Mouse (Mus musculus) retina, postnatal 7 days (tissue): ENCODE measurements at regions not wholly inside any gene's neighbourhood (a gene's known extent, or its start where the extent isn't known, plus 50 kb on each side); places are given as distances from the start of the nearest gene placed in this dataset.

Experiments
- DNase-seq: peaks from one replicate; pipeline ENCODE4 v3.0.0-alpha.2; 2012; ENCODE audit warnings: low read depth, low spot score

DNA sequence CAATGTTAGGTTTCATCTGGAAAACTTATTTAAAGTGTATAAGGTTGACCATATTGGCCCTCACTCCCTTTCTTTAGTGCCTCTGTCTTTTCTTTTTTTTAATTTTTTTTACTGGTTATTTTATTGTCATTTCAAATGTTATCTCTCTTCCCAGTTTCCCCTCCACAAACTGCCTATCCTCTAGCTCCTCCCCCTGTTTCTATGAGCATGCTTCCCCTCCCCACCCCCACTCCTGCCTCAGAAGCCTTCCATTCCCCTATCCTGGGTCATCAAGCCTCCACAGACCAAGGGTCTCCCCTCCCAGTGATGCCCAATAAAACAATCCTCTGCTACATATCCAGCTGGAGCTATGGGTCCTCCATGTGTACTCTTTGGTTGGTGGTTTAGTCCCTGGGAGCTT is 2134.9 kb upstream of the Lrrc6 start:
- DNase-seq: no peak

DNA sequence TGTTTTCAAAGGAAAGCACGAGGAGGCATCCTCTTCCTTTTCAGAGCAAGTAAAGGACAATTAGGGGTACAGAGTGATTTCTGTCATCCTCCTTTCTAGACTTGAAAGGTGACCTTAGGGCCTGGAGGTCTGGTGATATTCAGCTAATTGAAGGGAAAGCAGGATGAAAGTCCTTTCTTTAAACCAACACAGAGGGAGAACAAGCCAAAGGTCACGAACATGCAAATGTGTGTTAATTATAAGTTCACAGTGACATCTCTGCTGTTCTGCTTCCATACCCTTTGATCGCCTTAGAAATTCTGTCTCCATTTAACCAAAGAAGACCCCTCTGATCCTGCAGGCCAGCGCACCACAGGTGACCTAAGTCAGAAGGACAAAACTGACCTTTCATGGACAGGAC is 2126.3 kb upstream of the Lrrc6 start:
- no peak for DNase-seq

DNA sequence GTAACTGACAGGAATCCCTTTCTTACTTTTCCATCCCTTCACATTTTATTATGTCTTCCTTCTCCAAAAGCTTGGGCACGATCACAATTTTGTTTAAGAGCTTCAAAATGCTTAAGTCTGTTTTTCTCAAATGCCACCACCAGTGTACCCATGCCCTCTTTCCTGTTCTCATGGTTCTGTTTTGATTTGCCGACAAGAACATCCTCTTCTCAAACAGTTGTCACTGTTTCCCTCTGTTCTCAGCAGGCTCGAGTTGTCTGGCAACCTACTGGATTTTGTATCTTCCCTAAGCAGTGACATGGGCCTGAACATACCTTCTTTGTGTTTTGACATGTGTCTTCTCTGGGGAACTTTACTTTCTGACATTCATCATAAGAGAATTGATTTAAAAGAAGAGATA is 2124.1 kb upstream of the Lrrc6 start:
- no peak for DNase-seq

DNA sequence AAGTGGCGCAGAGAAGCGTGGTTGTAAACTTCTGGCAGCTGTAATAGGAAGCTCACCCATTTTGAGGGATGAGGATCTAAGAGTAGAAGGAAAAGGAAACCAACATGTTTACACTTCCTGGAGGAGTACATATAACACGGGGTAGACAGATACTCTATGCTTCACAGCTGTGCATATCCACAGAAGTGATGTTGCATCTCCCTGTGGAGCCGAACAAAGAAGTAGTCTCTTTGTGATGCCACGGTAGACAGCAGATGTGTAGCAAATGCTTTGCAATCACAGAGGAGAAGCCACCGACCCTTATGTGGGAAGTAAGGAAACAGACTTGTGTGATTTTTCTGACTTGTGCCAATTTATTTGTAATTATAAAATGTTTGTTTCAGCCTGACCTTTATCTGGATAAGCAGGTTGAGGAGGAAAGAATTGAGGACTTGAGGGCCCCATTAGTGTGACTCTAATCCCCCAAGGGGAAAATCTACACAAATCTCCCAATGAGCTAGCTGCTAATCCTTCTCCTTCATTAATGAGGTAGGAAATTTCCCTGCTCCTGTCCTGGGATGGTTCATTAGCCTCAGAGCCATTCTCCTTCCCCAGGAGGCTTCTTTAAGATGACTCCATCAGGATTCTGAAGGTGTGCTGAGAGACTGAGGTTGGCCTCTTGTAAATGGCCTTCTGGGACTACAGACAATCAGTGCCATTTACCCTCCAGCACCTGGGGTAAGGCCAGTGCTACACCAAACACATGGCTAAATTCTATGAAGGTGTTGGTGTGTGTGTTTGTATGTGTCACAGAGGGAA is 2119.9 kb upstream of the Lrrc6 start:
- no peak for DNase-seq

DNA sequence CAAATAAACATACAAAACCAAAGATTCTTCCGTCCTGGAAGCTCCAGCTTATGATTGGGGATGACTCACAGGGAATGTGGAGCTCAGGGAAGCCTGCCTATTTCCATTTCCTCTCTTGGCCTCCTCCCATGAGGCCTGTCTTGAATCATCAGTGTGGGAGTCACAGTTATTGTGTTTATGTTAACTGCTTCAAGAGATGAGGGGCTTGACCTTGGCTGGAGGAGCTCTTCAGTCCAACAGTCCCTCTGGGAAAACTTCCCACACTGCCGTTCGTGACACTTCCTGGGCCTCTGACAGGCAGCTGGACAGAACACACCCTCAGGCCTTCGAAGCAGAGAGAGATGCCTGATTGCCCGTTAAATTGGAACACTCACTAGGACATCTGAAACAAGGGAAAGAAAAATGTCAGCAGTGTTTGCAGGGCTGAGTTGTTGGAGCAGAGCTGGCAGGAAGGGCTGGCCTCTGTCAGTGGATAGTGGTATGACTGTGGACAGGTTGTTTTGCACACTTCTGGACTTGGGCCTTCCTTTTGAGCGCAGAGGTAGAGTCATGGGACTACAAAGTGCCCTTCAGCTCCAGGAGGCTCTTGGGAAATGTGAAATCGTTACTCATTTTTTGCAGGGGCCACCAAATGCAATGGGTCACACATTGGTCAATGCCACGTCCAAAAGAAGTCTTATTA is 2105.5 kb upstream of the Lrrc6 start:
- no peak for DNase-seq

DNA sequence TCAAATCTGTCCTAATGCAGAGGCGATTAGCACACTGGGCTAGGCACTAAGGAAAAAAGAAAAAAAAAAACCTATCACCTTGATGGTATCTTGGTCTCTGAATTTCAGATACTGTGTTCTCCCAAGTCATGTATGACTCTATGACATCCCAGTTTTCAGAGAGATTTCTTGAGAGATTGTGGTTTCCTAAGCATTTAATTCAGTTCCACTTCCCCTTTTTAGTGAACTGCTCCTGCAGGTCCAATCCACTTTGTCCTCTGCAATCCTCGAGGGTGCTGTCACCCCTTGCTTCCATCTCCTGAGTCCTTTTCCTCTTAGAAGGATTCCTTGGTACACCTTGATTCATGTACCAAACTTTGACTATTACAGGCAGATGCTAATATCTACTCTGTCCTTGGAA is 2104.8 kb upstream of the Lrrc6 start:
- DNase-seq: no peak

DNA sequence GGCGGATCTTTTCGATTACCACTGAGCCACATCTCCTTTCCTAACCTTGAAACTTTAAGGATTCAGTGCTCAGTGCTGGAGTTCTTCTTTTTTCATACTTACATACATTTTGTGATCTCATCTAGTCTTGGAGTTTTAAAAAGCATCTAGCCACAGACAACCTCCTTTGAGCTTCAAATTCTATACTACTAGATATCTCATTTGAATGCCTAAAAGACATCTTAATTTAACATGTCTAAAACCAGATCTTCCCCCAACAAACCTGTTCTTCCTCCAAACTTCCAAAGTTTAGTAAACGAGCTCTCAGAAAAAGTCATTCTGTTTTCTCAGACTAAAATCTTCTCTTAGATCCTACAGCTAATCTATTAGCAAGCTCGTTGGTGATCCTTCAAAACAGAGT is 2081.5 kb upstream of the Lrrc6 start:
- DNase-seq: no peak

DNA sequence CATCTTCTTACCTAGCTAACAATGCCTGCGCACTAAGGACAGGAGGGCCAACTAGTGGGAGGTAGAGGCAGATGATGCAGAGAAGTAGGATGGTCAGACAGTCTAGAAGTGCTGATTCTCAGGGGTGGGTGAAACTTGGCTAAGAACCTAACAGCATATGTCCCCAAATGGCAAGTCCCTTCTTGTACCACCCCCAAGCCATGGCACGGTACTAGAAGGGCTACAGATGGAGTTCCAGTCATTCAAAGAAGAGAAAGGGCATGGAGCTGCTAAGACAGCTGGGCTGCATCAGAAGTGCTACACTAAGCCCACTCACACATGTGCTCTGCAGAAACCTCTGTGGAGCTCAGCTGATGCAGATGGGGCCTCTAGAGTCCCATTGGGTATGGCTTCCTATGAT is 2078.8 kb upstream of the Lrrc6 start:
- no peak for DNase-seq

DNA sequence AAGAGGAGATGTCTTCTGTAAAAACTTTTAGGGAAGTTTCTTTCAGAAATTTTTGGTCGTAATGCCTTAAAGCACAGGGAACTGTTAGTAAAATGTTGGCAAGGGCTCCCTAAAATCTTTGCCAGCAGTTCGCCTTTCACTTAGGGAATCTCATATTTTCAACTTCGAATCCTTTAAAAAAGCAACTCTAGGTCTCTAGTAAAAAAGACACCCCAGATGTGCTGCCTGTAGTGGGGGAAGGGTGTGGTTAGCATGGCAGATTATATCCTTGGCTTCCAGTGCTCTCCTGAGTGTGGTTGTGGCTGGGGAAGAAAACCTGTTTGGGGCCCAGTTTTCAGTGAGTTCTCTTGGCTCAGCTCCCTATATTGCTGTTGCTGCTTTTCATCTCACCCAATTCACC is 2059.9 kb upstream of the Lrrc6 start:
- DNase-seq: no peak

DNA sequence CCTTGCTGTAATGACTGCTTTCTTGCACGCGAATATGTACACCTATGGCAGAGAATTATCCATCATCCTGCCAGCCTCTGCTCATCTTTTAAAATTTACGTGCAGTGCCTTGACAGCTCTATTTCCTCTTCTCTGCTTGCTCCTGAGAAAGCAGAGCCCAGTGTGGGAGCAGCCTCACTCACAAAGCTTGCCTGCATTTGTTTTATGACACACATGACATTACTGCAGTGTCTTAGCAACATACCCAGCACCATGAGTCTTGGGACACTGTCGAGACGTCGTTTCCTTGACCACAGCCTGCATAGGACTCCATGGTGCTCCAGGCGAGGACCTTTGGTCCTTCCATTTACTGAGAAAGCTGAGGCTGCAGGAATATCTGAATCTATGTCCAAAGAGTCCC is 2055.4 kb upstream of the Lrrc6 start:
- DNase-seq: no peak

DNA sequence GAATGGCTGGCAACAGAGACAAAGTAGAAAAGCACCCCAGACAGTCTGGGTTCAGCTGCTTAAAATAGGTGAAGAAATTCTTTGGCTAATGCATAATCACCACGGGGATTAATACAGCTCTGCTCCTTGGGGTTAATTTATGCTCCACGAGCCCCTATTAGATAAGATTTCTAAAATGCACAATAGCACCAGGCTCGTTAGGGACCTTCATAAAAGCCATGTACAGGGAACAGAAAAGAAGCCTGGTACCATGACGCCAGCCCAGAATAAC is 2035.3 kb upstream of the Lrrc6 start:
- DNase-seq: no peak

DNA sequence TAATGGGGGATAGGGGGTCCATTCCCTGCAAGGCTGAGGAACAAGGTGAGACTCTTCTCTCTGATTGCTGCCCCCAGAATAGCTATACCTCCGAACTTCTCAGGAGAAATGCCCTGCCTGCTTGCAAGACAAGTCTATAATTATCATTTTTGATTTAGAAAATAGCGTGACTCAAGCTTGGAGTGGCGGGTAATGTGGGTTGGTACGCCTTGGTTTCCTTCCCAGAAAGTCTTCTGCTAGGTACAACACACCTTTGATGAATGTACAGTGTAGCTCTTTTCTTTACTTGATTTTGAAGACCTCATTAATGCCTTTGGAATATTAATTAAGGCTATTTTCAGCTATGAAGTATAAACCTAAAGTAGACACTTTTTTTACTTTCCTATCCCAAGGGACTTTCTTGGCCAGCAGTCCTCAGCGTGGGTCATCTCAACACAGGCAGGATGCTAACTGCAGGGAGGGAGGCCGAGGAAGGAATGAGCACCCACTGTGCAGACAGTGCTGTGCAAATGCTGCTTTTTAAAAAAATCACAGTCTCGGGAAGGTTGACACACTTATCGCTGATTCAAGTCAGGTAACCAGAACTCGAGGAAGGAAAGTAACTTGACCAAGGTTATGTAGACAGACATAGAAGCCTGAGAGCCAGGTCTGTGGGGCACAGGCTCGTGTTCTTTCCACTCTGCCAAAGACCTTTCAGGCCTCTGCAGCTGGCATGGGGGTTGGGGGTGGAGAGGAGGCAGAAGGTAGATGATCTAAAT is 2034.8 kb upstream of the Lrrc6 start:
- DNase-seq: no peak

DNA sequence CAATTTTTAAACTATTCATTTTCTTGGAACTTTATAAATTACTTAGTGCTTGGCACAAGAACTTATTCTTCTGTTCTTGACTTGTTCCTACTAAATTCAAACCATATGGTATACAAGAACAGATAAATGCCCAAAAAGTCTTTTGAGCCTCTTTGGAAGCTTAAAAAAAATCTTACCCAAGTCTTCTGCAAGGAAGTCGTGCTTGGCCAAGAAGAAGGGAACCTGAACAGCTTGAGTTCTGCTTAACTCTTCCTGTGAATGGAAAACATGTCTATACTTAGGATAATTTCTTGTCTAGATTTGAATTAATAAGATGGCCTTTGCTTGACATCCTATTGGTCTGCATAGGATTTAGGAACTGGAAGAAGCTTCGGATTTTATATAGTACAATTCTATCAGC is 2020.0 kb upstream of the Lrrc6 start:
- DNase-seq: no peak

DNA sequence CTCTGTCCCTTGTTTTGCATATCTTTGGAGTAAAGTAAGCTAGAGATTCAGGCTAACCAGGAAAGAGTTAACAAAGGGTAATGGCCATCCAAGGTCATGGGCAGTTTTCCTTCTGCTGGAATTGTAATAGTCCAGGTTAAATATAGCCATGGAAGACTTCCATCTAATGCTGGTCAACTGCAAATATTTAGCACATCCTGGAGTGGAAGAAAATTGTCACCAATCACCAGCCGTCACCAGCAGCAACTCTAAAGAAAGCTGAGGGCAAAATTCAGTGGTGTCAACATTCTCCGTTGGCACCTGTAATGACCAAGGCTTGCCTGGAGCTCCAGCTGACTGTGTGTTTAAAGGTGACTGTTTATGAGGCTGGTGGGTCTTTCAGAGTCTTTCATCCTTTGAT is 2011.7 kb upstream of the Lrrc6 start:
- no peak for DNase-seq

DNA sequence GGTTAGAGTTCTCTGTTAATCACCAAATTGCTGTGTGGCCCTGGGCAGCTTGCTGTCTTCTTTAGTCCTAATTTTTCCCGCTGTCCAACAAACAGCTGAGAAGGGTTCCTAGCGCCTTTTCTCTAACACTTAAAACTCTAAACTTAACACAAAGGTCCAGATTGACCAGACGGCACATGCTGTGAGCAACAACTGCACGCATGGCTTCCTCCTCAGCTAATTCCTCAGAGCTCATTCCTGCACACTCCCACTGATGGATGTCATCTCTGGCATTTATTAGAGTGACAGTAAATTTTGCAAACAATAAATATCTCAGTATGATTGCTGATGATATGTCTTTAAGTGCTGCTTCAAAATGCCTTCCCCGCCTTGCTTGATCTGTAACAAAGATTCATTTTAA is 2007.5 kb upstream of the Lrrc6 start:
- no peak for DNase-seq

DNA sequence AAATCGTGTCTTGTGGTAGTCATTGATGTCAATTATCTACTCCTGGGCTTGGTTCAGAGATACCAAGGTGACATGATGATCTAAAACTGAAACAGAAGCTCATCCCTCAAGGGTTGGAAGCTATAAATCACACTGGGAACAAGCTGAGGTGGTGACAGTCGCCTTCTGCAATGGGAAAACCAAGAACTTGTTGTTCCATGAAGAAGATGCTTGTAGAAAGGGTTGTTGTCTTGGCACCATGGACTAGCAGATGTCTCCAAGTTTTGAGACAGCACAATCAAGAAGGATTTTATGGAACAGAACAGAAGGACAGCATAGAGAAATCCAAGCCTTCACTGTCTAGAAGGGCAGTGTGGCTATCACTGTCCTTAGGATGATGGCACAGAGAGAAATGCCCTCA is 2005.4 kb upstream of the Lrrc6 start:
- no peak for DNase-seq

DNA sequence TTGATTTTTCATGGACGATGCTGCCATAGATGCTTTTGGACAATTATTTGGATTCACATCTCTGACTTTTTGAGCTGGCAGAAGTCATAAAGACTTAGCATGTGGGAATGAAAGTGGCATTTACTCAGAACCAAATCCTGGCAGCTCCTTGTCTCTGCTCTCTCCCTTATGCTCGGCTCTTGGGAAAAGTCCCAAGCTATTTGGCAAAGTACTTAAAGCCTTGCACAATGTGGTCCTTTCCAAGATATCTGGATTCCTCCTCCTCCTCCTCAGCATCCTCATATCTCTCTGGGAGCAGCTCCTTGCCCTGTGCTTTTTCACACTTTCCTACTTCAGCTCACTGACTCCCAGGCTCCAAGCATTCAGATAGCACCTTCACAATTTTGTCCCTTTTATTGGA is 1995.7 kb upstream of the Lrrc6 start:
- no peak for DNase-seq

DNA sequence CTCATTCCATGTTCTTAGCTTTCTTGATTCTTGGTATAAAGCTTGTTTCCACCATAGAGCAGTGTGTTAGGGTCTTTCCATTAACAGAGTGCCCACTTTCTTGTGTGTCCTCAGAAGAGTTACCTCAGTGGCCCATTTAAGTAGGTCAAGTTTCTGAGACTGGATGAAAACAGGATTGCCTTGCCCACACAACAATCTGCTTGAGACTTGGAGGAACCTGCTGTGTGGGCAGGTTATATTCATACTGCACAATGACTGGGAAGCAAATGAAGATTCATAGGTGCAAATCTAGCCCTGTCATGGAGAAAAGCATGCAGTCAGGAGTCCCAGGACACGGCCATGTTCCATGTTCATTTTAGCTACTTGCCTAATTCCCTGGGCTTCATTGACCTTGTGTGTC is 1984.1 kb upstream of the Lrrc6 start:
- no peak for DNase-seq

DNA sequence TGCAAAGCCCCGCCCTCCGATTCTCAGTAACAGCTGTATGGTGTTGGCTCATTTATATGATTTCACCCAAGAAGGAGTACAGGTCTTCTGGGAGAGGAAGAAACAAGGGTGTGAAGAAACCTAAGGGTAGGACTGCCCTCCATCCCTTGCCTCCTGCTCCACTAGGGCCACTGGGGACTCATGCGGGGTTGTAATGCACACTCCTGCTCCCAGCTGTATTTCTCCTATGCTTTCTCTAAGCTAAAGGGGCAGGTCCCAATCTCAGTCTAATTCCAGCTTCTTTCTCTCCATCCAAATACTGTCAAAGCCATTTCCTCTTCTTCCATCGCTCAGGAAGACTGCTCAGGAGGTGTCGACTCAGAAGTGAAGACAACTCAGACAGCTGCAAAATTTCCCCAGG is 1977.0 kb upstream of the Lrrc6 start:
- DNase-seq: no peak

DNA sequence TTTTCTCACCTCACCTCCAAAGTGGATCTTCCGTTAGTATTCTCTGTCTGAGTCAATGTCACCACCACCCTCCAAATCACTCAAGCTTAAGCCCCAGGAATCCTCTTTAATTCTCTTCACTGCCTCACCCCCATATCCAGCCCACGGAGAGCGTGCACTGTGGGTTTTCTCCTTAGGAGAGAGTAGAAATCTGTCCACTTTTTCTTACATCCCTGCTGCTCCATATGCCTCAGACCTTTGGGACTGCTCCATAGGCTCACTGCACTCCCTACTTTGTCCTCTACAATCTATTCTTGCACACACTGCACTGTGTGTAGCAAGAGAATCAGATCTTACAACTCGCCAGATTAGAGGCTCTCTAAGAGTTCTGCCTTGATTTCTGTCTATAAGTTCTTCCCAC is 1971.2 kb upstream of the Lrrc6 start:
- DNase-seq: no peak

DNA sequence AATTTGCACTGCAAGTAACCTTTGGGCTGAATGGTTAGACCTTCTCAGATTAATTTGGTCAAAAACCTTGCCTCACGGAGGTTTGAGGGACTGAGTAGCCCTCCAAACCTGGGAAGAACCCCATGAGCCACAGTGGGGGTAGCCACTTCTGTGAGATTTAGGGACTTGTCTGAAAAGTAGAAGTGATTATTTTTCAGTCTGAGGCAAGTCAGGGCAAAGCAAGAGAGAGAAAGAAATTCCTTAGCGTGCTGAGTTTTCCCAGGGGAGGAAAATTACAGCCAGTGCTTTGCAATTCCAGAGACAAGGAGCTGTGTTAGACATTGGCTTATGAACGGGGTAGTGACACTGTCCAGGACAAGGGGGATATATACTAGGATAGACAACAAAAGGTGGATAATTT is 1962.1 kb upstream of the Lrrc6 start:
- DNase-seq: no peak

DNA sequence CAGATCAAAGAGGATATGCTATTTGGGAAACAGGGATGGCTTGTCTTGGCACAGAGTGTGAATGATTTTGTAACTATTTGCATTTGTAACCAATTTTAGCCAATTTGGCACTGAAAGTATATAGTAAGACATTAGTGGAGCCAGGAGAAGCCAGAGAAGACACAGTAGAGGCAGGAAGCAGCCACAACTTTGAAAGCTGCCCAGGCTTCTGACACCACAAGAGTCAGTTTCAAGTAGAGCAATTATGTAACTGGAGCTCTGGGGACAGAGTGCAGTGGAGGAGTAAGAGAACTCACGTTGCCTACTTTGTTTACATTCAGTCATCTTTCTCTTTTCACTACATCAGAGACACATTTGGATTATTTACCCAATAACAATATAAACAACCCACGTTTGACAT is 1956.5 kb upstream of the Lrrc6 start:
- no peak for DNase-seq

DNA sequence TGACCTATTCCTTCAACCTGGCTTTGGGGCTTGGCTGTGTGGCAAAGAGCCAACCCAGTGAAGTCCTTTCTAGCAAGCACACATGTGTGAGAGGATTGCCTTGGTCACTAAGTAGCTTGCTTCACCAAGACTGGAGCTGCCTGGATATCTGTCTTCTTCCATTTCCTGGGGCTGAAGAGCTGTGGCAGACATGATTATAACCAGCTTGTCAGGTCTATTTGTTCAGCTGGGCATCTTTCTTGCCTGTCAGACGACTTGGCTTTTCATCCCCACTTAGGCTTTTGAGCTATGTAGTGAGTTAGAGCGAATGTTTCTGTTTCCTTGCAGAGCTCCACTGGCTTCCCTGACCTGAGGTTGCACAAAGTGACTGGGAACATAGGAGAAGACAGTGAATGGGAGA is 1951.3 kb upstream of the Lrrc6 start:
- no peak for DNase-seq
